Mouse (Mus musculus) E14TG2a.4 (cell line): Measurements from ENCODE around the gene Cabin1.

Experiments used
- CTCF ChIP-seq: conservative IDR thresholded peaks from 2 replicates; pipeline ENCODE4 v1.5.1; 2014; ENCODE audit warnings: low read length
- NANOG ChIP-seq: IDR thresholded peaks from 2 replicates; pipeline ENCODE4 v1.6.1; 2014; ENCODE audit warnings: borderline replicate concordance, low read length, mixed read lengths

- TF ChIP-seq CTCF (no peak), NANOG (no peak)
These were observed 101.6 kb downstream of the Cabin1 start for GRCm38 (mm10) chr10:75662575-75662974.
